Comparison of ENCODE assay signal across 11 mouse cellular contexts in the genomic region with DNA sequence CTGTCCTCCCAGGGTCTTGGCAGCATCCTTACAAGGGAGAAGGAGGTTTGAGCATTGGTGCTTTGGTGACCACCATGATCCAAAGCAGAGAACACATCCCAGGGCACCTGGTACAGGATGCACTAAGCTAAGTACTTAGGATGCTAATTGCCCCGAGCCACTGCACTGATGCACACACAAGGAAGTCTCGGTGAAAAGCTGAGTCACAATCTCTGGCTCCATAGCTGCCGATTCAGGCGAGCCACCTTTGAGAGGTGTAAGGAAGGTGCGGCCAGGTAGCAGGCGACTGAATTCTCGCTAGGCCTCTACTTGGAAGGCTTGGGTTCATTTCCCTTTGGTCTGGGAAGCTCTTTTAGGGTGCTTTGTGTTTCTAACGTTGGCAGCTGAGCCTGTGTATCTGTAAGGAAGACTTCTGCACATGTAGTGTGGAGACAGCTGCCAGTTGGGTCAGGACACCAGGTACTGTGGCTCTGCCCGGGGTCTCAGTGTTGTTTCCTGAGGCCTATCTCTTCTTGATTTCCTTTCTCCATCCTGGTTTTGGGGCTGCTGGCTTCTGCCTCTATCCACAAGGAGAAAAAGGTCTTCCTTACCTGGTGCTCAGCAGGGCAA.
A peak's percentile ranks its signal among the peaks of the same experiment; 100 is the strongest.
DNase-seq lines count a peak whose midpoint lies in the region; ATAC-seq and TF ChIP-seq lines count a peak whose summit lies in the region.
"Had no signal": no experiment of that assay in that cellular context is flagged by ENCODE, and none has a peak within 500 bp of the region (broad histone marks: within the 10 kb centered on the region; RNA-seq: fewer than 3 reads in every experiment).

No protein-coding gene starts in this region.

- H3K4me3 ChIP-seq in kidney, embryonic 15.5 days (replicated peaks), result no peak overlapping the region
- H3K4me3 ChIP-seq in brown adipose tissue, adult 24 weeks (ENCODE audit: insufficient read depth, low read depth, low read length), result no peak overlapping the region
- H3K4me3 ChIP-seq in liver, embryonic 15.5 days (replicated peaks), result no peak overlapping the region
- H3K4me3 ChIP-seq in thymus, adult 2 months (ENCODE audit: control insufficient read depth, insufficient read depth, low read length), result no peak overlapping the region
- H3K4me3 ChIP-seq: erythroblast, embryonic 14.5 days; limb, embryonic 12.5 days had no signal

- DNase-seq in kidney, postnatal 10 days, result no peak
- DNase-seq in ES-CJ7 (ENCODE audit: low read depth, low spot score), result peak; percentile 60
- no peak for DNase-seq in thymus, adult 2 months
- DNase-seq in gastrocnemius, postnatal 25 days, result no peak
- no peak for DNase-seq in ovary, postnatal 14 days (ENCODE audit: low spot score)
- DNase-seq: right cerebral cortex, postnatal 14 days had no signal

- no peak for TF ChIP-seq CTCF in thymus, adult 2 months (IDR thresholded peaks at IDR 0.05; ENCODE audit: borderline replicate concordance, control insufficient read depth, extremely low read depth, insufficient read depth, low read length, poor library complexity)

- no peak overlapping the region for H3K4me2 ChIP-seq in kidney, embryonic 15.5 days
- no peak overlapping the region for H3K4me2 ChIP-seq in liver, embryonic 15.5 days
- H3K4me2 ChIP-seq: limb, embryonic 12.5 days had no signal

- H3K27me3 ChIP-seq in kidney, embryonic 15.5 days, result no peaks in the 10 kb centered on the region
- H3K27me3 ChIP-seq in liver, embryonic 15.5 days, result no peaks in the 10 kb centered on the region
- no peaks in the 10 kb centered on the region for H3K27me3 ChIP-seq in thymus, adult 2 months (ENCODE audit: control insufficient read depth, insufficient read depth, low read length)
- H3K27me3 ChIP-seq: limb, embryonic 12.5 days had no signal

- H3K9me3 ChIP-seq in kidney, embryonic 15.5 days (replicated peaks), result no peaks in the 10 kb centered on the region
- no peaks in the 10 kb centered on the region for H3K9me3 ChIP-seq in liver, embryonic 15.5 days (replicated peaks)
- H3K9me3 ChIP-seq: limb, embryonic 12.5 days had no signal

- no peak for TF ChIP-seq POLR2A in thymus, adult 2 months (IDR thresholded peaks at IDR 0.05; ENCODE audit: control insufficient read depth, extremely low read depth, insufficient read depth, low read length, poor library complexity)

- peak overlapping the region; percentile 30; the same call in 1 of the 2 replicates for H3K27ac ChIP-seq in kidney, embryonic 15.5 days
- H3K27ac ChIP-seq in brown adipose tissue, adult 24 weeks (replicated peaks; ENCODE audit: low read depth, low read length), result peak overlapping the region; percentile 26
- peak overlapping the region; percentile 24; the same call in 1 of the 2 replicates for H3K27ac ChIP-seq in liver, embryonic 15.5 days (replicated peaks)
- no peak overlapping the region for H3K27ac ChIP-seq in thymus, adult 2 months (ENCODE audit: control insufficient read depth, insufficient read depth, low read length)
- H3K27ac ChIP-seq: limb, embryonic 12.5 days had no signal

- H3K36me3 ChIP-seq in kidney, embryonic 15.5 days, result no peaks in the 10 kb centered on the region
- 0 out of 2 replicates have a peak, but pooled peaks cover 4% of the 10 kb centered on the region for H3K36me3 ChIP-seq in liver, embryonic 15.5 days (replicated peaks)
- H3K36me3 ChIP-seq in thymus, adult 2 months (ENCODE audit: control insufficient read depth, insufficient read depth, low read length), result no peaks in the 10 kb centered on the region
- H3K36me3 ChIP-seq: limb, embryonic 12.5 days had no signal

- H3K9ac ChIP-seq in kidney, embryonic 15.5 days, result no peak overlapping the region
- H3K9ac ChIP-seq in liver, embryonic 15.5 days, result no peak overlapping the region
- H3K9ac ChIP-seq: limb, embryonic 12.5 days had no signal

- peaks cover 52% of the 10 kb centered on the region for H3K4me1 ChIP-seq in kidney, embryonic 15.5 days
- peaks cover 30% of the 10 kb centered on the region for H3K4me1 ChIP-seq in brown adipose tissue, adult 24 weeks (ENCODE audit: control insufficient read depth, insufficient read depth, insufficient read length, low read length)
- H3K4me1 ChIP-seq in liver, embryonic 15.5 days (replicated peaks), result peaks cover 65% of the 10 kb centered on the region
- H3K4me1 ChIP-seq in thymus, adult 2 months (replicated peaks; ENCODE audit: control insufficient read depth, insufficient read depth, low read length), result peaks cover 41% of the 10 kb centered on the region

- no peak for ATAC-seq in kidney, embryonic 15.5 days (replicated peaks; ENCODE audit: low FRiP score)
- no peak for ATAC-seq in liver, embryonic 15.5 days (ENCODE audit: insufficient read depth)

- 77% methylated on average over 9 of the region's 9 CpGs for WGBS in kidney, embryonic 15.5 days
- WGBS in liver, embryonic 15.5 days (ENCODE audit: insufficient replicate concordance), result 56% methylated on average over 9 of the region's 9 CpGs
- 71% methylated on average over 9 of the region's 9 CpGs for WGBS in thymus, adult 2 months
